Mouse (Mus musculus) hindbrain, embryonic 15.5 days (tissue): ENCODE measurements around the gene Rimbp2. TPM values are rescaled to one million over a fixed set of nuclear protein-coding genes. Genes with fewer than 3 reads are reported as not detected.

Source experiments
- ATAC-seq: fragments of 200-750 bp; cut with Nextera tagmentation; 2 replicates; pipeline ENCODE4 v1.8.0; 2017; ENCODE audit warnings: low read depth, moderate number of reproducible peaks, moderate TSS enrichment; ENCODE audit not compliant: low FRiP score
- H3K27ac ChIP-seq: fragments of 300-500 bp; sonication (generic); replicated peaks from 2 replicates; pipeline ENCODE4 v1.5.1; 2015; ENCODE audit warnings: mild to moderate bottlenecking, inconsistent platforms
- H3K27me3 ChIP-seq: fragments of 300-500 bp; sonication (generic); 2 replicates; pipeline ENCODE4 v1.6.1; 2015; ENCODE audit warnings: control low read depth, inconsistent platforms
- H3K36me3 ChIP-seq: fragments of 300-500 bp; sonication (generic); 2 replicates; pipeline ENCODE4 v1.6.1; 2015; ENCODE audit warnings: control low read depth, inconsistent platforms
- H3K4me1 ChIP-seq: fragments of 300-500 bp; sonication (generic); replicated peaks from 2 replicates; pipeline ENCODE4 v1.6.1; 2015; ENCODE audit warnings: control low read depth, inconsistent platforms
- H3K4me2 ChIP-seq: fragments of 300-500 bp; sonication (generic); 2 replicates; pipeline ENCODE4 v1.6.1; 2015; ENCODE audit warnings: moderate library complexity, mild to moderate bottlenecking, inconsistent platforms
- H3K4me3 ChIP-seq: fragments of 300-500 bp; sonication (generic); 2 replicates; pipeline ENCODE4 v1.5.1; 2015; ENCODE audit warnings: mild to moderate bottlenecking, inconsistent platforms
- H3K9ac ChIP-seq: fragments of 300-500 bp; sonication (generic); 2 replicates; pipeline ENCODE4 v1.6.1; 2015; ENCODE audit warnings: inconsistent platforms
- H3K9me3 ChIP-seq: fragments of 300-500 bp; sonication (generic); 2 replicates; pipeline ENCODE4 v1.6.1; 2016; ENCODE audit warnings: control low read depth, inconsistent platforms
- WGBS: fragments of 180-500 bp; shearing (Covaris S2); methylation state at CpG from one replicate; pipeline ENCODE4 v1.1.7; 2015; 5-methylcytosine and 5-hydroxymethylcytosine counted together
- polyA plus RNA-seq: library from polyadenylated mRNA; unstranded; fragments of >200 nt; fragmentation: Nextera tagmentation; extraction: Ambion mirVana; gene quantifications from 2 replicates; pipeline ENCODE4 v1.2.1, GENCODE M21; 2015

Gene Rimbp2
- polyA plus RNA-seq, 1 experiment from 2014 or later = 7.3 TPM

DNA sequence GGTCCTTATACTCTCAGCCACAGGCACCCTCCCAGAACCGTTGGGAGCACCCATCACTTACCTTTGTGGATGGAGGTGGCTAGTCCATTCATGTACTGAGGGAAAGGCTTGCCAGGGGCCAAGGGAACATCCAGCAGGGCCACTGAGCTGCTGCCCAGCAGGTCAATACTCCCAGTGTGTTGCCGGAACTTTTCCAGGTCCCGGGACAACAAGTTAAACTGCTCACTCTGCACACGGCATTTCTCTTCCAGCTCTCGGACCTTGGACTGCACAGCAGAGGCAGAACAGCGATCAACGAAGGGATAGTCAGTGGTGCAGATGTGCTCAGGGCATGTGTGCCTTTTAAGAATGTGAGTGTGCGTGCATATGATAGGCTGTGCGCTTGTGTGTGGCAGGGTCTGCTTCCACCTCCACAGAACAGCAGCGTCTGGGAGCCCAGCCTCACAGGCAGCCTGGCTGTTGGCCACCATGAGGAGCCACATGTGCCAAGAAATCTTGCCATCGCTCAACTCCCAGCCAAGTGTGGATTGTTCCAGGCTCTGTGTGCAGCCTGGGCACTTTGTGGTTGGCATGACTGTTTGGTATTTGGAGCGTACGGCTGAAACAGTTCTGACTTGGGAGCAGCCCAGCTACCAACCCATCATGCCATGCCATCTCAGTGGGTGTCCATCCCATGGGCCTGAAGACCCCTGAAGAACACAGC, 146.8 kb downstream of the Rimbp2 start:
- H3K9ac ChIP-seq = no peak overlapping the region
- H3K27ac ChIP-seq = 0 out of 2 replicates have a peak overlapping the region, but pooled peaks have one; percentile 38
- no peak overlapping the region for H3K4me2 ChIP-seq
- H3K27me3 ChIP-seq = no peaks in the 10 kb centered on the region
- 77% methylated on average over 13 of the region's 13 CpGs for WGBS
- peaks cover 40% of the 10 kb centered on the region for H3K4me1 ChIP-seq
- H3K4me3 ChIP-seq = no peak overlapping the region
- H3K36me3 ChIP-seq = peaks cover 9% of the 10 kb centered on the region; the same call in 1 of the 2 replicates
- ATAC-seq = peak; percentile 49; the same call in 1 of the 2 replicates
- no peaks in the 10 kb centered on the region for H3K9me3 ChIP-seq

DNA sequence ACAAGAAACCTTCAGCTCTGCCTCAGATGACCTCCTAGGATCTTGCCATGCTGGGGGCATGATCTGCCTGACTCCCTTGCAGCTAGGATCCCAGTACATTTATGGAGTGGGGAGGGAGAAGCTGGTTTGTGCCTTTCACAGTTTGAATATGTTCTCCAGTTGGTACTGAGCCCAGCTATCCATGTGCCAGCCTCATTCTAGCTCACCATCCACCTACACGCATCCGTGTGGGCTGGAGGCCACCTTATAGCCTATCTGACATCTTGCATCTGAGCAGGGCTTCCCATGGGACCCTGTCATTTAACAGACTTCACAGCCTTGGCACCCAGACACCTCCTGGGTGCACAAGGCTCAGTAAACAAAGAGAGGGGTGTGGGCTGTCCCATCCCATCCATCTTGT, 148.2 kb downstream of the Rimbp2 start:
- H3K27ac ChIP-seq = no peak overlapping the region
- WGBS = 83% methylated on average over 2 of the region's 2 CpGs
- H3K4me3 ChIP-seq = no peak overlapping the region
- H3K27me3 ChIP-seq = no peaks in the 10 kb centered on the region
- H3K36me3 ChIP-seq = peaks cover 9% of the 10 kb centered on the region; the same call in 1 of the 2 replicates
- ATAC-seq = no peak
- peaks cover 26% of the 10 kb centered on the region for H3K4me1 ChIP-seq
- no peak overlapping the region for H3K9ac ChIP-seq
- no peak overlapping the region for H3K4me2 ChIP-seq
- no peaks in the 10 kb centered on the region for H3K9me3 ChIP-seq

DNA sequence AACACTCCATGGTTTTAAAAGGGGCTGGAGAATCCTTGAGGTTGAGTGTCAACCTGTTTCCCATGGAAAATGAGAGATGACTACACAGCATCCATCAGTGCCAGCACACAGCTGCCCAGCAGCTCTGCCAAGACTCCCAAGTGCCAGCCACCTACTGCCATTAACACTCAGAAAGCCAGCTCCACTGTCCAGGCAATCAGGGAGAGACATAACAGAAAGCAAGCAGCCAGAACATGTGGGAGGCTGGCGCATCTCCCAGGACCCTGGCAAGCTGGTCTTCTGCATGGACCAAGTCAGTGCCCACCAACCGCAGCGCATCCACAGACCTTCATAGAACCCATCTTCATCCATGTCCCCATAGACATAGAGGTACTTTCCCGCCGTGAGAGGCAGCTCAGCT, 152.7 kb downstream of the Rimbp2 start:
- Histone ChIP-seq H3K4me3 (no peak overlapping the region), H3K9ac (no peak overlapping the region), H3K9me3 (no peaks in the 10 kb centered on the region), H3K36me3 (peaks cover 26% of the 10 kb centered on the region), H3K4me1 (no peaks in the 10 kb centered on the region), H3K27ac (no peak overlapping the region), H3K27me3 (no peaks in the 10 kb centered on the region), H3K4me2 (no peak overlapping the region)
- ATAC-seq = no peak
- WGBS = 92% methylated on average over 5 of the region's 5 CpGs

DNA sequence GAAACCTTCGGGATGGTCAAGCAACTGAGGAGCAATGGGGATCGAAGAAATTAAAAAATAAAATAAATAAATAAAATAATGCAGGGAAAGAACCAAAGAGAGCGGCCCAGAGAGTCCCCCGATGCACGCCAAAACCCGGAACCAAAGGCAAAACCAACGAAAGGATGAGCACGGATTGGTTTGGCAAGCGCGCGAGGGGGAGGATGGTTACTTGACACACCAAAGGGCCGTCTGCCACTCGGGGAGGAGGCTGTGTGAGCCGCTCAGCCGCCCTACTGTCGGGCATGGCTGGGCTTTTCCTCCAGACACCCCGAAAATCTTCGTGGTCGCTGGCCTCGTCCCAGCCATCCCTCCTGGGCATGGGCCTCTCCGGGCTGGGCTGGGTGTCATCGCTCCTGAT, 171.7 kb downstream of the Rimbp2 start:
- H3K9ac ChIP-seq = no peak overlapping the region
- H3K4me3 ChIP-seq = no peak overlapping the region
- no peak for ATAC-seq
- no peak overlapping the region for H3K4me2 ChIP-seq
- H3K27me3 ChIP-seq = no peaks in the 10 kb centered on the region
- peaks cover 11% of the 10 kb centered on the region for H3K36me3 ChIP-seq
- H3K27ac ChIP-seq = no peak overlapping the region
- 84% methylated on average over 22 of the region's 22 CpGs for WGBS
- no peaks in the 10 kb centered on the region for H3K4me1 ChIP-seq
- no peaks in the 10 kb centered on the region for H3K9me3 ChIP-seq

DNA sequence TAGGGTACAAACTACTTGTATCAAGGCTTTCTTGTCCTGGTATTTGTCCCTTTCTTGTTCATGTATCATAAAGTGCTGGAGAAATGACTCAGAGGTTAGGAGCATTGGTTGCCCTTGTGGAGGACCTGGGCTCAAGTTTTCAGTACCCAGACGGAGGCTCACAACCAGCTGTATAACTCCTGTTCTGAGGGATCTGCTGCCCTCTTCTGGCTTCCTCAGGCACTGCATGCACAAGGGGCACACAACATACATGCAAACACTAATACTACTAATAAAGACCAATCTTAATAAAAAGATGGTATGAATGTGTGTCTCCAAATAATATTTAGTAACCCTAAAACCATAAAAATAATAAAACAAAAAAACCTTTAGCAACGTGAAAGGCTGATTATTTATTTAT, 176.9 kb downstream of the Rimbp2 start:
- H3K27ac ChIP-seq = no peak overlapping the region
- no peaks in the 10 kb centered on the region for H3K27me3 ChIP-seq
- H3K9ac ChIP-seq = no peak overlapping the region
- no peak overlapping the region for H3K4me3 ChIP-seq
- H3K4me2 ChIP-seq = no peak overlapping the region
- no peaks in the 10 kb centered on the region for H3K4me1 ChIP-seq
- no peak for ATAC-seq
- H3K9me3 ChIP-seq = no peaks in the 10 kb centered on the region
- WGBS = 69% methylated on average over 2 of the region's 2 CpGs
- H3K36me3 ChIP-seq = peaks cover 37% of the 10 kb centered on the region

DNA sequence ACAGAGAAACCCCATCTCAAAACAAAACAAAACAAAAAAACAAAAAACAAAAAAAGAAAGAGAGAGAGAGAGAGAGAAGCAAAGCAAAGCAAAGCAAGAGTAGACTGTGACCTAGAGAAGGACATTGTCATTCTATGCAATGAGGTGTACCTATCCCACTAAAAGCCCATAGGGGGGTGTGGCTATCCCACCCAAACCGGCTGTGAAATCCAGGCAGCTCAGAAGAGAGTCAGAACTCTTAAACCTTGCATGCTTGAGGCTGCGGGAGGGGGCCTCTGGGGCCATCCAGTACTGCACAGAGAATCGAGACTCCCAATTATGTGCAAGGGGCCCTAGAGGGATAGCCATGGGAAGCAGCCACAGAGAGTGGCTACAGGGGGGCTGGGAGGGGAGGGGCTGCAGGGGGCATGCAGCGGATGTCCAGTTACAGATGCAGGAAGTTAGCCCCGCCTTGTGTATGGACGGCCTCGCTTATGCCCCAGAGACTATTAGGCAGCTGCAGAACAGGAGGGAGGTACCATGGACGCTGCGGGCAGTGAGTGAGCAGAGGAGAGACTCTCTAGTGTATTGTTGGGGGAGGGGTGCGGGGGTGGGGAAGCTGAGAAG, 184.2 kb downstream of the Rimbp2 start:
- H3K4me1 ChIP-seq = 0 out of 2 replicates have a peak, but pooled peaks cover 4% of the 10 kb centered on the region
- peaks cover 24% of the 10 kb centered on the region for H3K36me3 ChIP-seq
- no peaks in the 10 kb centered on the region for H3K27me3 ChIP-seq
- H3K4me3 ChIP-seq = no peak overlapping the region
- peak overlapping the region; percentile 13; the same call in 1 of the 2 replicates for H3K4me2 ChIP-seq
- 8% methylated on average over 10 of the region's 10 CpGs for WGBS
- no peak overlapping the region for H3K9ac ChIP-seq
- no peak overlapping the region for H3K27ac ChIP-seq
- no peaks in the 10 kb centered on the region for H3K9me3 ChIP-seq
- no peak; the same call in 1 of the 2 replicates for ATAC-seq

DNA sequence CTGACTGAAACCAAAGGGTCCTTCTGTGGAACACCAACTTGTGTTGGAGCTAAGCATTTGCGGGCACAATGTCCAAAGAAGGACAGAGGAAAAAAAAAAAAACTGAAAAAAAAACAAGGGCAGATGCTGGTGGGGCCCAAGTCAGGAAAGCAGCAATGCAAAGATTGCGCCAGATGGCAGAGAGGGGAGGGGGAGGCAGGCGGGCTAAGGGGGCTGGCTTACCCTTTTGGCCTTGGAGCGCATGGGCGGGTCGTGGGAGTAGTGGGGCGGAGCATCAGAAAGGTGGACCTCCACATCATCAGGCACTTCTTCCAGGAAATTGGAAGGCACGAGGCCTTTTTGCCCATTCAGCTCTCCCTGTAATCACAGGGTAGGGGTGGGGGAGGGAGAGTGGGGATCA, 192.2 kb downstream of the Rimbp2 start:
- no peaks in the 10 kb centered on the region for H3K27me3 ChIP-seq
- no peak for ATAC-seq
- no peaks in the 10 kb centered on the region for H3K9me3 ChIP-seq
- 65% methylated on average over 8 of the region's 8 CpGs for WGBS
- no peak overlapping the region for H3K4me2 ChIP-seq
- 0 out of 2 replicates have a peak, but pooled peaks cover 4% of the 10 kb centered on the region for H3K36me3 ChIP-seq
- no peak overlapping the region for H3K9ac ChIP-seq
- H3K4me1 ChIP-seq = no peaks in the 10 kb centered on the region
- H3K27ac ChIP-seq = no peak overlapping the region
- no peak overlapping the region for H3K4me3 ChIP-seq

DNA sequence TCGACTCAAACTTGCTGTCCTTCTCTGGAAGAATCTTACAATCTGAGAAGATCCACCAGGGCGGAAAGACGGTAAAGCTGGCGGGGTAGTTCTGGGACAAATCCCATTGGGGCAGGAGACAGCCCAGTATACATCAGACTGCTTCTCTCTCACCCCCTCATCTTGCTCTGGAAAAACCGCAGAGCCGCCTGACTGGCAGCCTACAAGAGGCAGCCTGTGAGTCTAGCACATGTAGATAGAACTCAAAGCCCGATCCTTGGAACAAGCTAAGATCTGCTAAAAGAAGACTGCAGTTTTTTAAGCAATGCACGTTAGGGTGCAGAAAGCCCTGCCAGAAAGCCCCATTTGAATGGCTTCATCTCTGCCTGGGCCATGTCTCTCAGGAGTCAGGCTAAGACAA, 207.0 kb downstream of the Rimbp2 start:
- ATAC-seq = no peak
- H3K9me3 ChIP-seq = no peaks in the 10 kb centered on the region
- H3K27ac ChIP-seq = no peak overlapping the region
- no peaks in the 10 kb centered on the region for H3K36me3 ChIP-seq
- no peak overlapping the region for H3K9ac ChIP-seq
- 80% methylated on average over 8 of the region's 8 CpGs for WGBS
- H3K27me3 ChIP-seq = no peaks in the 10 kb centered on the region
- H3K4me1 ChIP-seq = peaks cover 8% of the 10 kb centered on the region; the same call in 1 of the 2 replicates
- H3K4me3 ChIP-seq = no peak overlapping the region
- H3K4me2 ChIP-seq = no peak overlapping the region

DNA sequence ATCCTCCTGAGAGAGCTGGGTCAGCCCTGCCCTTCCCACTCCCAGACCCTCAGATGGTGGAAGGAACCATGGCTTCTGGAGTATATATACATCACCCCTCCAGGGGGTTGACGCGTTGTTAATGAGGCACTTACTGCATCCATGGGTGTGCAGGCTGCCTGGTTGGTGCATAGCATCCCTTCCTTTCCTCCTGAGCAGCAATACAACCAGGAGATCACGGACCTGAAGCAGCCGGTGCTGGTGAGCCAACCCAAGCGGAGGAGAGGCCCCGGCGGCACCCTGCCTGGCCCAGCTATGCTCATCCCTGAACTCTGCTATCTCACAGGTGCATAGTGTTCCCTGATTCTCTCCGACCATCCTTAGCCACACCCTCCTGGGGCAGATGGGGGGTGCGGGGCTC, 208.1 kb downstream of the Rimbp2 start:
- Histone ChIP-seq H3K27me3 (no peaks in the 10 kb centered on the region), H3K9ac (no peak overlapping the region), H3K36me3 (no peaks in the 10 kb centered on the region), H3K4me2 (no peak overlapping the region), H3K27ac (no peak overlapping the region), H3K4me3 (no peak overlapping the region), H3K9me3 (no peaks in the 10 kb centered on the region), H3K4me1 (peaks cover 8% of the 10 kb centered on the region; the same call in 1 of the 2 replicates)
- ATAC-seq = no peak
- WGBS = 77% methylated on average over 9 of the region's 9 CpGs

DNA sequence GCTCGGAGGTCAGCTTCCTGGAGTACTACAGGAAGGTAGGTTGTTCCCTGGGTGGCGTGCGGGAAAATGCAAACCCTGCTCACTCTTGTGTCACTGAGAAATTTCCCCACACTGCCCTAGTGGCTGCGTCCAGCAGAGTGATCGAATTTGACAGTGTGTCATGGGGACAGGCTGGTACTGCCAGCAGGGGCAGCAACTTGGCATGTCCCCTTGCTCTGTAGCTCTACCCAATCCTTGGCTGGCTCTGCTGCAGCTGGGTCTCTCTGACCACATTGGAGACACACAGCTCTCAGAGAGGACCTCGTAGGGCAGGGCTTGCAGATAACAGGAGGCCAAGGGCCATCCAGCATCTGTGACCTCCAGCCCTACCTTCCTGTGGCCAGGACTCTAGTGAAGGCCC, 208.9 kb downstream of the Rimbp2 start:
- no peak overlapping the region for H3K4me2 ChIP-seq
- no peaks in the 10 kb centered on the region for H3K36me3 ChIP-seq
- no peaks in the 10 kb centered on the region for H3K9me3 ChIP-seq
- H3K9ac ChIP-seq = no peak overlapping the region
- H3K27ac ChIP-seq = no peak overlapping the region
- WGBS = 93% methylated on average over 6 of the region's 6 CpGs
- no peaks in the 10 kb centered on the region for H3K27me3 ChIP-seq
- no peak overlapping the region for H3K4me3 ChIP-seq
- ATAC-seq = no peak
- H3K4me1 ChIP-seq = peaks cover 8% of the 10 kb centered on the region; the same call in 1 of the 2 replicates

DNA sequence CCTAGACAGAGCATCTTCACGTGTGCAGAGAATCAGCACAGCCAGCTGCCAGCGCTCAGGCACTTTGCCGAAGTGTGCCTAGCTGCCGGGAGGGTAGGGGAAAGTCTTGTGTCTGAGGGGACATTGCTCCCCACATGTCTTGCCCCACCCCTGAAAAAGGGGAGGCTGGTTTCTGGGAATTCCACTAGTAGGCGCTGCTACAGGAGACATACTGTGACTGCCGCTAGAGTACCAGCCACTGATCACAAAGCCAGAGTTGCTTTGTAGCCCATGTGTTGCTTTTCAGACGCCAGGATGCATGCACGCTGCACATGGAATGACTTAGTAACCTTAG, 213.5 kb downstream of the Rimbp2 start:
- no peaks in the 10 kb centered on the region; the same call in 1 of the 2 replicates for H3K4me1 ChIP-seq
- no peak overlapping the region for H3K9ac ChIP-seq
- 24% methylated on average over 8 of the region's 8 CpGs for WGBS
- no peak overlapping the region for H3K27ac ChIP-seq
- peak; percentile 17; the same call in 1 of the 2 replicates for ATAC-seq
- H3K4me2 ChIP-seq = peak overlapping the region; percentile 50
- peaks cover 6% of the 10 kb centered on the region; the same call in 1 of the 2 replicates for H3K27me3 ChIP-seq
- H3K4me3 ChIP-seq = peak overlapping the region; percentile 12; the same call in 1 of the 2 replicates
- no peaks in the 10 kb centered on the region for H3K36me3 ChIP-seq
- H3K9me3 ChIP-seq = no peaks in the 10 kb centered on the region

DNA sequence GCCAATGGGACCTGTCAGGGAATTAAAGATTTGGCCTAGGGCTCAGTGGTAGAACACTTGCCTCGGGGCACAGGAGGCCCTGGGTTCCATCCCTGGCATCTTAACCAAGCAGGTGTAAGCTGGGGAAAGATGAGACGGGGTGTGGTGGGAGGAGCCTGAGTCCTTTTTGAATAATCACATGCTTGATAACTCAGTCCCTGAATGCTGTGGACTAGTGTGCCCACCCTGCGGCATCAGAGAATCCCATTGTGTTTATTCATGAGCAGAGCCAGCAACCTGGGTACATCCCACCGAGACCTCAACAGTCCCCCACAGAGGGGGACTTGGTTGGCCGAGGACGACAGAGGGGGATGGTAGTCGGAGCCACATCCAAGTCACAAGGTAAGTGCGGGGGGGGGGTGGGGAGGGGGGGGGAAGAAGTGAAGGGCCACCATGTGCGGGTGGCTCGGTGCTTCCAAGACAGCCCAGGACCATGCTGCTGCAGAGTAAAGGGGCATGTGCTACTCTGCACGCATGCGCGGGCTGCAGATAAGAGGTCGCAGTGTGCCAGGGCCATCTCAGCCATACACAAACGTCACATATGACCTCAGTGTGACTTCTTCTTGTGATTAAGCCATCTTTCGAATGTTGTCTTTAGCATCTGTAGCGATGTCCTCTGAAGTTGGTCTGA, 214.0 kb downstream of the Rimbp2 start:
- Histone ChIP-seq H3K4me1 (no peaks in the 10 kb centered on the region; the same call in 1 of the 2 replicates), H3K4me3 (peak overlapping the region; percentile 12; the same call in 1 of the 2 replicates), H3K4me2 (peak overlapping the region; percentile 50), H3K27ac (no peak overlapping the region), H3K9ac (no peak overlapping the region), H3K36me3 (no peaks in the 10 kb centered on the region), H3K9me3 (no peaks in the 10 kb centered on the region), H3K27me3 (peaks cover 6% of the 10 kb centered on the region; the same call in 1 of the 2 replicates)
- ATAC-seq = peak; percentile 83; the same call in 1 of the 2 replicates
- WGBS = 28% methylated on average over 16 of the region's 17 CpGs
